Comparison of ENCODE assay signal across 8 mouse cellular contexts in the genomic region with DNA sequence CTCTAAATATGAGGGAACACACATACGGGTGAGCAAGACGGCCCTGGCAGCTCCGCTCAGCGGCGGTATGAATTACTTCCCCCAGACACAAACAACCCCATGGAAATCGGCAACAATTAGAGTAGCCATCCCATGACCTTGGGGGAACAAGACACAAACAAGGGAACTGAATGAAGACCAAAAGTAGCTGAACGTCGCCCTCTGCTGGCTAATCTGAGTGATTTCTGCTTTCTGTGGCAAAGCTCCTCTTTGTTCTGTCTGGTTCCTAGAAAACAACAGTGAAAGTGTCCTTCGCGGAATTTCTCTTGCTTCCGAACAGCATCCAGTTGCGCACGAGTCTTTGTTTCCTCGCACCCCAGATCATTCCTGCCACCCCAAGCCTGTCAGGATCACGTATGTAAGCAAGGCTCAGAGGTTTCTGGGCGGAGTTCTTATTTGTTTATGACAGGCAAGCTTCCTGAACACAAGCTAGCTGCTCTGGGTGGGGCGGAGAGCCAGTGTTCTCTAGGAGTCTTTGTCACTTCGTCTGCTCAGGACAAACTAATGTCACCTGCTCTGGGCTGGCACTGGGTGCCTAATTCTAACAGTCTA. TPM values are rescaled to one million over a fixed set of nuclear protein-coding genes. Genes with fewer than 3 reads are reported as not detected.
DNase-seq lines count a peak whose midpoint lies in the region; ATAC-seq and TF ChIP-seq lines count a peak whose summit lies in the region.

A gene (plus strand): TSS at position 216 of the 591 bp plus-strand sequence.

- no peak within 1 kb of the TSS for H3K27ac ChIP-seq in CH12.LX (ENCODE audit: insufficient read depth, low read depth)
- peak within 1 kb of the TSS; percentile 44 for H3K27ac ChIP-seq in embryonic facial prominence, embryonic 15.5 days (replicated peaks)
- peak within 1 kb of the TSS; percentile 80 for H3K27ac ChIP-seq in heart, embryonic 13.5 days (replicated peaks)
- peak within 1 kb of the TSS; percentile 81 for H3K27ac ChIP-seq in kidney, embryonic 16.5 days (ENCODE audit: low read length)
- peak within 1 kb of the TSS; percentile 91 for H3K27ac ChIP-seq in liver, embryonic 16.5 days (ENCODE audit: low read length)
- H3K27ac ChIP-seq in neural tube, embryonic 11.5 days (ENCODE audit: low read depth, low read length) = no peak within 1 kb of the TSS
- peak within 1 kb of the TSS; percentile 71 for H3K27ac ChIP-seq in testis, adult 2 months (ENCODE audit: control insufficient read depth, insufficient read depth, low read depth, low read length)

- peaks cover 4 to 9% of the 10 kb centered on the region in 2 experiments for H3K36me3 ChIP-seq in CH12.LX (replicated peaks in 1 of 2; ENCODE audit: control insufficient read depth in 1 of 2, insufficient read depth in 1 of 2, low read length in 1 of 2)
- no peaks in the 10 kb centered on the region for H3K36me3 ChIP-seq in embryonic facial prominence, embryonic 15.5 days
- H3K36me3 ChIP-seq in heart, embryonic 13.5 days = peaks cover 6% of the 10 kb centered on the region; the same call in 1 of the 2 replicates
- no peaks in the 10 kb centered on the region for H3K36me3 ChIP-seq in kidney, embryonic 16.5 days (ENCODE audit: insufficient read depth, low read length)
- H3K36me3 ChIP-seq in liver, embryonic 16.5 days (ENCODE audit: control insufficient read depth, insufficient read depth) = peaks cover 3% of the 10 kb centered on the region; the same call in 1 of the 2 replicates
- no peaks in the 10 kb centered on the region for H3K36me3 ChIP-seq in neural tube, embryonic 11.5 days (ENCODE audit: control insufficient read depth, insufficient read depth, low read length)
- no peaks in the 10 kb centered on the region for H3K36me3 ChIP-seq in testis, adult 2 months (ENCODE audit: control insufficient read depth, insufficient read depth, low read length)

- TF ChIP-seq EP300 in CH12.LX (IDR thresholded peaks at IDR 0.05; ENCODE audit: low read length) = no peak; the same call in 1 of the 2 replicates

- peak within 1 kb of the TSS; percentile 86 for H3K4me2 ChIP-seq in CH12.LX (ENCODE audit: insufficient read depth, low read depth, poor library complexity, severe bottlenecking)
- peak within 1 kb of the TSS; percentile 52 for H3K4me2 ChIP-seq in embryonic facial prominence, embryonic 15.5 days (replicated peaks)
- H3K4me2 ChIP-seq in heart, embryonic 13.5 days = peak within 1 kb of the TSS; percentile 74
- H3K4me2 ChIP-seq in kidney, embryonic 16.5 days (replicated peaks; ENCODE audit: low read depth, low read length) = peak within 1 kb of the TSS; percentile 59
- peak within 1 kb of the TSS; percentile 77 for H3K4me2 ChIP-seq in liver, embryonic 16.5 days (ENCODE audit: low read depth, low read length)
- peak within 1 kb of the TSS; percentile 45 for H3K4me2 ChIP-seq in neural tube, embryonic 11.5 days (ENCODE audit: low read depth)

- peak; percentile 73 for TF ChIP-seq RAD21 in CH12.LX (IDR thresholded peaks at IDR 0.05; ENCODE audit: low read depth, low read length)

- H3K4me1 ChIP-seq in CH12.LX (ENCODE audit: control insufficient read depth in 1 of 2, insufficient read depth in 2 of 2) = peaks cover 3 to 46% of the 10 kb centered on the region in 2 experiments; a peak in 3 of 4 replicates
- peaks cover 25% of the 10 kb centered on the region for H3K4me1 ChIP-seq in embryonic facial prominence, embryonic 15.5 days
- H3K4me1 ChIP-seq in heart, embryonic 13.5 days = peaks cover 49% of the 10 kb centered on the region
- peaks cover 18% of the 10 kb centered on the region; the same call in 1 of the 2 replicates for H3K4me1 ChIP-seq in kidney, embryonic 16.5 days (ENCODE audit: insufficient read depth, low read length)
- peaks cover 35% of the 10 kb centered on the region for H3K4me1 ChIP-seq in liver, embryonic 16.5 days (ENCODE audit: control insufficient read depth, low read depth, low read length)
- peaks cover 4% of the 10 kb centered on the region; the same call in 1 of the 2 replicates for H3K4me1 ChIP-seq in neural tube, embryonic 11.5 days (ENCODE audit: control insufficient read depth, insufficient read depth, low read length)
- H3K4me1 ChIP-seq in testis, adult 2 months (ENCODE audit: control insufficient read depth, insufficient read depth, low read length) = peaks cover 2% of the 10 kb centered on the region

- no peak for TF ChIP-seq POLR2A in CH12.LX (IDR thresholded peaks at IDR 0.05; ENCODE audit: low read depth, low read length)
- no peak for TF ChIP-seq POLR2A in testis, adult 2 months (IDR thresholded peaks at IDR 0.05; ENCODE audit: control insufficient read depth, low read depth, low read length)

- DNase-seq in CH12.LX (ENCODE audit: extremely low read depth) = peak; percentile 90
- DNase-seq in adrenal gland, postnatal 36 days = peak; percentile 61 to 76
- peak; percentile 83 for DNase-seq in neural tube, embryonic 11.5 days (ENCODE audit: low spot score)

- dilution Hi-C loops in CH12.LX (cut with MboI; ENCODE audit: extremely low pct_ligation_motif_present, extremely low pct_unique_long_range_greater_than_20kb, low sequenced_read_pairs) = no loop called here

- peak within 1 kb of the TSS; percentile 56 to 58 (median 57) for H3K4me3 ChIP-seq in CH12.LX (replicated peaks in 1 of 3; ENCODE audit: low read depth in 2 of 3, low read length in 2 of 3, poor library complexity in 1 of 3)
- H3K4me3 ChIP-seq in embryonic facial prominence, embryonic 15.5 days (replicated peaks) = peak within 1 kb of the TSS; percentile 49
- peak within 1 kb of the TSS; percentile 59 for H3K4me3 ChIP-seq in heart, embryonic 13.5 days
- H3K4me3 ChIP-seq in kidney, embryonic 16.5 days (ENCODE audit: low read length) = peak within 1 kb of the TSS; percentile 45
- peak within 1 kb of the TSS; percentile 65 for H3K4me3 ChIP-seq in liver, embryonic 16.5 days (ENCODE audit: low read depth, low read length)
- H3K4me3 ChIP-seq in neural tube, embryonic 11.5 days (ENCODE audit: low read depth, low read length) = peak within 1 kb of the TSS; percentile 36
- H3K4me3 ChIP-seq in testis, adult 2 months (ENCODE audit: control insufficient read depth, low read depth, low read length) = peak within 1 kb of the TSS; percentile 68

- H3K27me3 ChIP-seq in CH12.LX (replicated peaks) = no peaks in the 10 kb centered on the region
- H3K27me3 ChIP-seq in embryonic facial prominence, embryonic 15.5 days = no peaks in the 10 kb centered on the region
- peaks cover 5% of the 10 kb centered on the region; the same call in 1 of the 2 replicates for H3K27me3 ChIP-seq in heart, embryonic 13.5 days (replicated peaks)
- H3K27me3 ChIP-seq in kidney, embryonic 16.5 days (ENCODE audit: insufficient read depth, low read length) = no peaks in the 10 kb centered on the region
- no peaks in the 10 kb centered on the region for H3K27me3 ChIP-seq in liver, embryonic 16.5 days (ENCODE audit: control insufficient read depth, insufficient read depth, low read depth, low read length)
- no peaks in the 10 kb centered on the region for H3K27me3 ChIP-seq in neural tube, embryonic 11.5 days (ENCODE audit: control insufficient read depth, insufficient read depth, low read length)
- no peaks in the 10 kb centered on the region for H3K27me3 ChIP-seq in testis, adult 2 months (ENCODE audit: control insufficient read depth, insufficient read depth, low read length)

- 0 out of 2 replicates have a peak, but pooled peaks have one; percentile 45 for ATAC-seq in embryonic facial prominence, embryonic 15.5 days (ENCODE audit: insufficient number of reproducible peaks, low FRiP score, low TSS enrichment, low read depth)
- ATAC-seq in heart, embryonic 13.5 days (ENCODE audit: extremely low read depth, insufficient number of reproducible peaks, low FRiP score, low TSS enrichment) = no peak
- ATAC-seq in kidney, embryonic 16.5 days (ENCODE audit: low FRiP score, low TSS enrichment) = peak; percentile 72
- peak; percentile 75 for ATAC-seq in liver, embryonic 16.5 days (ENCODE audit: low read depth)
- peak; percentile 73 for ATAC-seq in neural tube, embryonic 11.5 days (ENCODE audit: insufficient read depth, low FRiP score, low TSS enrichment)

- no peaks in the 10 kb centered on the region for H3K79me2 ChIP-seq in CH12.LX (replicated peaks; ENCODE audit: control insufficient read depth, extremely low read depth, insufficient read depth, poor library complexity, severe bottlenecking)

- peak within 1 kb of the TSS; percentile 64 for H3K9ac ChIP-seq in CH12.LX (ENCODE audit: insufficient read depth, low read depth)
- peak within 1 kb of the TSS; percentile 46 for H3K9ac ChIP-seq in embryonic facial prominence, embryonic 15.5 days
- peak within 1 kb of the TSS; percentile 87 for H3K9ac ChIP-seq in heart, embryonic 13.5 days
- peak within 1 kb of the TSS; percentile 74 for H3K9ac ChIP-seq in kidney, embryonic 16.5 days (replicated peaks; ENCODE audit: low read length)
- H3K9ac ChIP-seq in liver, embryonic 16.5 days (ENCODE audit: low read depth, low read length) = peak within 1 kb of the TSS; percentile 72
- peak within 1 kb of the TSS; percentile 72 for H3K9ac ChIP-seq in neural tube, embryonic 11.5 days (ENCODE audit: low read length)

- WGBS in embryonic facial prominence, embryonic 15.5 days = 2% methylated on average over 18 of the region's 18 CpGs
- WGBS in heart, embryonic 13.5 days = 8% methylated on average over 18 of the region's 18 CpGs
- WGBS in kidney, embryonic 16.5 days = 3% methylated on average over 18 of the region's 18 CpGs
- WGBS in liver, embryonic 16.5 days (ENCODE audit: insufficient replicate concordance) = under 1% methylated on average over 18 of the region's 18 CpGs
- WGBS in neural tube, embryonic 11.5 days = 7% methylated on average over 18 of the region's 18 CpGs

- peak; percentile 52 to 91 for TF ChIP-seq CTCF in CH12.LX (conservative IDR thresholded peaks at IDR 0.05 in 1 of 2, IDR thresholded peaks at IDR 0.05 in 1 of 2; ENCODE audit: low read depth in 2 of 2, low read length in 2 of 2)
- peak; percentile 39; the same call in 1 of the 2 replicates for TF ChIP-seq CTCF in testis, adult 2 months (IDR thresholded peaks at IDR 0.05; ENCODE audit: control insufficient read depth, insufficient read depth, insufficient replicate concordance, low read depth, low read length)

- H3K9me3 ChIP-seq in CH12.LX (replicated peaks; ENCODE audit: low read length) = no peaks in the 10 kb centered on the region
- no peaks in the 10 kb centered on the region for H3K9me3 ChIP-seq in embryonic facial prominence, embryonic 15.5 days (replicated peaks)
- H3K9me3 ChIP-seq in heart, embryonic 13.5 days = no peaks in the 10 kb centered on the region
- no peaks in the 10 kb centered on the region for H3K9me3 ChIP-seq in kidney, embryonic 16.5 days (ENCODE audit: low read length)
- no peaks in the 10 kb centered on the region for H3K9me3 ChIP-seq in liver, embryonic 16.5 days (replicated peaks; ENCODE audit: control insufficient read depth, low read length)
- no peaks in the 10 kb centered on the region for H3K9me3 ChIP-seq in neural tube, embryonic 11.5 days (ENCODE audit: control insufficient read depth, low read length)

- in situ Hi-C loops in CH12.LX (cut with MboI; ENCODE audit: low pct_ligation_motif_present, low pct_unique_long_range_greater_than_20kb, low sequenced_read_pairs) = loop anchor here (5.0 kb wide), 2 partner anchors 53 to 192 kb away; no protein-coding TSS in a partner anchor

RNA-seq across cellular contexts. Expression of the gene that starts here (rescaled TPM):
- total RNA-seq in CH12.LX (2012; rRNA removed) (7.5 and 8.4 TPM in 2 replicates), CH12.LX (2014; rRNA removed) (9.2 and 9.7 TPM in 2 replicates)
- polyA plus RNA-seq in CH12.LX (2012; ENCODE audit: insufficient read length, low read depth) = 18.8 and 19.8 TPM in 2 replicates
- 10 to 100 TPM in 1 of 2 experiments, 1 to 10 TPM in 1; 7.6 to 16.8 TPM for total RNA-seq in adrenal gland, postnatal 36 days (2021)
- polyA plus RNA-seq in embryonic facial prominence, embryonic 15.5 days (2015; fragmentation: Nextera tagmentation; extraction: Ambion mirVana) = 14.3 and 14.8 TPM in 2 replicates
- 13.9 and 17.3 TPM in 2 replicates for polyA plus RNA-seq in heart, embryonic 13.5 days (2015; fragmentation: Nextera tagmentation; extraction: Ambion mirVana)
- 10.7 and 12.4 TPM in 2 replicates for polyA plus RNA-seq in kidney, embryonic 16.5 days (2015; fragmentation: Nextera tagmentation; extraction: Ambion mirVana)
- 28.9 and 29.1 TPM in 2 replicates for polyA plus RNA-seq in liver, embryonic 16.5 days (2015; fragmentation: Nextera tagmentation; extraction: Ambion mirVana)
- polyA plus RNA-seq in neural tube, embryonic 11.5 days (2014; fragmentation: Nextera tagmentation; extraction: Ambion mirVana) = 26.7 and 29.2 TPM in 2 replicates
- polyA plus RNA-seq in testis, adult 2 months (2012; rRNA removed) = 1.7 and 1.8 TPM in 2 replicates

Comparison
In these comparisons a context has a peak if more than half of its experiments do, and no peak if none do; other contexts are left out.
1. H3K27ac ChIP-seq: peak in embryonic facial prominence, embryonic 15.5 days (single experiment), heart, embryonic 13.5 days (single experiment), kidney, embryonic 16.5 days (single experiment), liver, embryonic 16.5 days (single experiment) and testis, adult 2 months (single experiment); none in CH12.LX (single experiment) and neural tube, embryonic 11.5 days (single experiment).
2. Peak in every context shown above with its lines, with median percentiles within 50 percentile points of each other: DNase-seq, H3K4me2 ChIP-seq, H3K4me3 ChIP-seq and H3K9ac ChIP-seq.